Mouse (Mus musculus) naive thymus-derived CD4-positive, alpha-beta T cell, adult 2 months (primary cell): ENCODE measurements around the gene Pagr1a.
A peak's percentile ranks its signal among the peaks of the same experiment; 100 is the strongest.

Experiments used
- DNase-seq: peaks from one replicate; pipeline ENCODE4 v3.0.0-alpha.2; 2011; ENCODE audit warnings: low read depth

Gene Pagr1a

GRCm38 (mm10) chr7:127003620-127004019 lies 13.5 kb downstream of the Pagr1a start:
- no peak for DNase-seq

- peak; percentile 66 for DNase-seq
Observed at GRCm38 (mm10) chr7:126999568-126999967, 17.6 kb downstream of the Pagr1a start.

- DNase-seq = no peak
Observed at GRCm38 (mm10) chr7:126996449-126996848, 20.7 kb downstream of the Pagr1a start.

- no peak for DNase-seq
Observed at GRCm38 (mm10) chr7:126988816-126989215, 28.3 kb downstream of the Pagr1a start.

GRCm38 (mm10) chr7:126986319-126986718 lies 30.8 kb downstream of the Pagr1a start:
- DNase-seq = peak; percentile 53

- no peak for DNase-seq
Observed at GRCm38 (mm10) chr7:126984667-126985444, 32.3 kb downstream of the Pagr1a start.

- DNase-seq = no peak
Observed at GRCm38 (mm10) chr7:126983113-126983512, 34.0 kb downstream of the Pagr1a start.

GRCm38 (mm10) chr7:126982054-126982453 lies 35.1 kb downstream of the Pagr1a start:
- no peak for DNase-seq

- no peak for DNase-seq
Observed at GRCm38 (mm10) chr7:126981601-126982000, 35.6 kb downstream of the Pagr1a start.

GRCm38 (mm10) chr7:126978841-126979240 lies 38.3 kb downstream of the Pagr1a start:
- peak; percentile 57 for DNase-seq

GRCm38 (mm10) chr7:126976878-126977459 lies 40.2 kb downstream of the Pagr1a start:
- peak; percentile 27 for DNase-seq

GRCm38 (mm10) chr7:126975950-126976866 lies 40.9 kb downstream of the Pagr1a start, which contains the start of gene Cdiptos:
Cdiptos (minus strand) TSS chr7:126976098.
- peak; percentile 97 for DNase-seq

GRCm38 (mm10) chr7:126975893-126975949 lies 41.4 kb downstream of the Pagr1a start, which contains the start of gene Cdipt:
Cdipt (plus strand) TSS chr7:126975914.
- DNase-seq = no peak

GRCm38 (mm10) chr7:126975493-126975892 lies 41.7 kb downstream of the Pagr1a start:
- no peak for DNase-seq

GRCm38 (mm10) chr7:126967361-126967760 lies 49.8 kb downstream of the Pagr1a start:
- DNase-seq = no peak

- DNase-seq = no peak
Observed at GRCm38 (mm10) chr7:126965568-126965967, 51.6 kb downstream of the Pagr1a start.
